Mouse (Mus musculus) neutrophil, adult 5-6 weeks (primary cell): ENCODE data around the gene Olfr549. TPM values are rescaled to one million over a fixed set of nuclear protein-coding genes. Genes with fewer than 3 reads are reported as not detected.

Experiments
- ATAC-seq: fragments of 151-379, 151-347 bp; 2 replicates; pipeline ENCODE4 v1.8.0; 2017; ENCODE audit warnings: mild to moderate bottlenecking, moderate TSS enrichment; ENCODE audit not compliant: insufficient number of reproducible peaks, poor library complexity, low FRiP score, severe bottlenecking; ENCODE audit errors: extremely low read depth
- total RNA-seq: library from RNA; stranded (forward); fragments of 200-1000 nt; gene quantifications from 2 replicates; pipeline ENCODE4 v1.2.3, GENCODE M21; 2017

Gene Olfr549
- total RNA-seq, 1 experiment from 2014 or later, result not detected

DNA sequence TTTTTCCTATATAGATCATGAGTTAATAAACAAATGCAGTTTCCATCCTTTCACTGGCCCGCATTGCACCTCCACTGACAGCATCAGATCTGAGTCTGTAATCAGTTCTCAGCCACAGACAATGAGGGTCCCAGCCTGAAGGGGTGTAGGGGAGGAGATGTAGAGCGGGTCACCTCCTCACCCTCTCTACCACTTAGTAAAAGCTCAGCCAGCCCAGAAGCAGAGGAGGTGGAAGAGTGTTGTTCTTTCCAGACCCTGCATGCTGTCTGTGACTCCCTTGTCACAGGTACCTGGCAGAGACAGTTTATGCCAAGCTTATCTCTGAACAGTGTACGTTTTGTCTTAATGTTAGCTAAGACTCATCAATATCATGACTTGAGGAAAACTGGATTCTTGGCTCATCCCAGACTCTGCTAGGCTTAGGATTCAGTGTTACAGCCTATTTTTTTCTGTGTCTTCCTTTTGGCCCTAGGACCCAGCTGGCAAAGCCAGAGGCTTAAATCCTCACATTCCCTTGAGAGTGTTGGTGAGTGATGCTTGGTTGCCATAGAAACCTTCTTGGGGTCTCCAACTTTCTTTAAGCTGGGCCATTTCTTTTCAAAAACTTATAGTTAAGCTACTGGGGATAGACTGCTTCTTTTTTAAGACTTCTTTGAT is 23.6 kb downstream of the Olfr549 start:
- ATAC-seq, result no peak

DNA sequence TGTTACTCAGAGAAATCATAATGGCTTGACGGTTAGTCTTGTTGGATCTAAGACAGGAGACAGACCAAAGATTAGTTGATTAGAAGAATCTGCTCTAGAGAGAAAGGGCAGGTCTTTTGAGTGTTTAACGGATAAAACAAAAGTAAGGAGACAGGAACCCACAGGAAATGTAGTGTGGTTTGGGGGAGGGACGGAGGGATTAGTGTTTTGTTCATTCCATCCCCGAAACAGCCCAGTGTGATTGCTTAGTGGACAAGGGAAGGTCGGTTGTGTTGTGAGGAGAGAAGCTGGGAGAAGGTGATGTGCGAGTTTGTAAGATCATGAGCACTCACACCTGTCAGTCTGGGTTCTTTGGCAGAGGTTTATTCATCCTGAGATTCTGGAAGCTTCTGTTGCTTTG is 26.3 kb downstream of the Olfr549 start:
- ATAC-seq, result no peak

DNA sequence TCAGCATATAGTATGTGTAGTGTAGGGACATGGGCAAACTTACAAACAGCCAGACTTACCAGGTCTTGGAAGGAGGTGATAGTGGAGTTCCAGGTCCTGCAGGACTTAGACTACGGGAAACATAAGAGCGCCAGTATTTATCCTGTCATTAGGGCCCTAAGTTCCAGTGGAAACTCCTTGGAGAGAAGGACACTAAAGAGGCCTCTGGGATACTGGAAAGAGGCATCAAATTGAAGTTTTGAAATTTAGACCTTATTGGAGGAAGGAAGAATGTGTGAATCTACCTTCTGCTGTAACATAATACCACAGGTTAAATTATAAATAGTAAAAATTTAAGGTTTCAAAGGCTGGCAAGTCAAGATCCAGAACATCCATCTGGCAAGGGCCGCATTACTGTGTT is 42.1 kb downstream of the Olfr549 start, which contains the start of gene Olfr551:
Olfr551 (minus strand) TSS at position 101 of the 400 bp plus-strand sequence.
- ATAC-seq, result no peak

DNA sequence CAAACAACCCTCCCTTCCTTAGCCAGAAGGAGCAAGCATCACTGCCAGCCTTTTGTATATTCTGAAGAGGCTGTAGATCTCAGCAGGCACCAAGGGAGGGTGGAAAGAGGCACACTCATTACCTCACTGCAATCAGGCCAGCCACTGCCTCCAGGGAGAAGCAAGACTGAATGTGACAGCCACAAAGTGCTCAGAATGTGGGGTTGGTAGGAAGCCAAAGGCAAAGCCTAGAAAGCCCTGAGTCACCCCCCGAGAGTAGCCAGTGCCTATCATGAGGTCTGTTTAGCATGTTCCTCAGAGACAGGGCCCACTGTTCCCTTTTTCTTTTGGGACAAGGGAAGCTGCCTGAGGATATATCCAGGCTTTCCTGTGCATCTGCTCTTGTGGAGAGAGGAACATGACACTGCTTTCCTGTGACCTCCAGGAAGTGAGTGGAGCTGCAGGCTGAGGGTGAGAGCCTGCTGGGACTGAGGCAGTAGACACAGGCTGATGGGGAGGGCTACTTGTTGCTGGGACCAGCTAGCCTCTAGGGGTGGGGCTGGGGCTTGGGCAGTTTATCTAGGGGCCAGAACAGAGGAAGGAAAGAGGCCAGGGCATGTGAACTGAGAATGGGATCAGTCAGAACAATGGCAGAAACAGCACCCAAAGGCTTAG is 47.8 kb downstream of the Olfr549 start, which contains the start of gene Olfr552:
Olfr552 (plus strand) TSS at position 393 of the 654 bp plus-strand sequence.
- no peak for ATAC-seq

Other genes with a start within 250 kb of the Olfr549 start
- 50.5 and 58.1 TPM in 2 replicates for gene Rrm1, start 108.2 kb upstream of the Olfr549 start, total RNA-seq
- not detected in 2 replicates for gene Olfr543, start 68.2 kb upstream of the Olfr549 start, total RNA-seq
- not detected in 2 replicates for gene Olfr544, start 61.6 kb upstream of the Olfr549 start, total RNA-seq
- gene Olfr545, start 50.3 kb upstream of the Olfr549 start, total RNA-seq, result not detected in 2 replicates
- not detected in 2 replicates for gene Olfr547, start 15.1 kb upstream of the Olfr549 start, total RNA-seq
- not detected in 2 replicates for gene Olfr548-ps1, start 9.0 kb upstream of the Olfr549 start, total RNA-seq
- gene Trim21, start 15.6 kb downstream of the Olfr549 start, total RNA-seq, result 48.9 and 65.3 TPM in 2 replicates
- 0.12 TPM in 1 of 2 replicates, not detected in the other for gene Olfr550, start 21.6 kb downstream of the Olfr549 start, total RNA-seq
- gene Olfr551, start 42.0 kb downstream of the Olfr549 start, total RNA-seq, result not detected in 2 replicates
- not detected in 2 replicates for gene Olfr552, start 47.9 kb downstream of the Olfr549 start, total RNA-seq
- not detected in 2 replicates for gene Olfr553, start 68.3 kb downstream of the Olfr549 start, total RNA-seq
- gene Olfr554, start 88.6 kb downstream of the Olfr549 start, total RNA-seq, result 0.47 TPM in 1 of 2 replicates, not detected in the other
- not detected in 2 replicates for gene Olfr555, start 109.0 kb downstream of the Olfr549 start, total RNA-seq
- gene Olfr556, start 115.0 kb downstream of the Olfr549 start, total RNA-seq, result not detected in 2 replicates
- 10.6 and 12.5 TPM in 2 replicates for gene Trim68, start 137.5 kb downstream of the Olfr549 start, total RNA-seq
- not detected in 2 replicates for gene Olfr557, start 146.0 kb downstream of the Olfr549 start, total RNA-seq
- gene Olfr558, start 152.3 kb downstream of the Olfr549 start, total RNA-seq, result not detected in 2 replicates
- not detected in 2 replicates for gene Olfr33, start 169.2 kb downstream of the Olfr549 start, total RNA-seq
- not detected in 2 replicates for gene Olfr559, start 177.6 kb downstream of the Olfr549 start, total RNA-seq
- gene Olfr560, start 209.5 kb downstream of the Olfr549 start, total RNA-seq, result 0.37 TPM in 1 of 2 replicates, not detected in the other
- gene Olfr78, start 209.6 kb downstream of the Olfr549 start, total RNA-seq, result 0.12 TPM in 1 of 2 replicates, not detected in the other
- not detected in 2 replicates for gene Olfr561, start 221.4 kb downstream of the Olfr549 start, total RNA-seq